Mouse (Mus musculus) neural tube, embryonic 11.5 days (tissue): ENCODE measurements around the gene Xab2. TPM values are rescaled to one million over a fixed set of nuclear protein-coding genes. Genes with fewer than 3 reads are reported as not detected.

ENCODE experiments used
- ATAC-seq: fragments of 200-750 bp; cut with Nextera tagmentation; 2 replicates; pipeline ENCODE4 v1.8.0; 2017; ENCODE audit warnings: moderate number of reproducible peaks, mild to moderate bottlenecking, moderate TSS enrichment, moderate library complexity; ENCODE audit not compliant: insufficient read depth, low FRiP score, low TSS enrichment
- DNase-seq: peaks from one replicate; pipeline ENCODE4 v3.0.0-alpha.2; 2015; ENCODE audit warnings: low spot score
- H3K27ac ChIP-seq: fragments of 300-500 bp; sonication (generic); 2 replicates; pipeline ENCODE4 v1.5.1; 2014; ENCODE audit warnings: low read depth, mild to moderate bottlenecking, low read length
- H3K27me3 ChIP-seq: fragments of 300-500 bp; sonication (generic); 2 replicates; pipeline ENCODE4 v1.6.1; 2014; ENCODE audit warnings: mild to moderate bottlenecking, low read length, mixed read lengths; ENCODE audit not compliant: control insufficient read depth, insufficient read depth
- H3K36me3 ChIP-seq: fragments of 300-500 bp; sonication (generic); 2 replicates; pipeline ENCODE4 v1.6.1; 2014; ENCODE audit warnings: mild to moderate bottlenecking, low read length, moderate library complexity, mixed read lengths; ENCODE audit not compliant: control insufficient read depth, insufficient read depth
- H3K4me1 ChIP-seq: fragments of 300-500 bp; sonication (generic); 2 replicates; pipeline ENCODE4 v1.6.1; 2014; ENCODE audit warnings: low read length, mixed read lengths; ENCODE audit not compliant: control insufficient read depth, insufficient read depth
- H3K4me2 ChIP-seq: fragments of 300-500 bp; sonication (generic); 2 replicates; pipeline ENCODE4 v1.6.1; 2014; ENCODE audit warnings: low read depth, mild to moderate bottlenecking, moderate library complexity
- H3K4me3 ChIP-seq: fragments of 300-500 bp; sonication (generic); 2 replicates; pipeline ENCODE4 v1.5.1; 2014; ENCODE audit warnings: low read depth, low read length
- H3K9ac ChIP-seq: fragments of 300-500 bp; sonication (generic); 2 replicates; pipeline ENCODE4 v1.6.1; 2014; ENCODE audit warnings: mild to moderate bottlenecking, low read length
- H3K9me3 ChIP-seq: fragments of 300-500 bp; sonication (generic); 2 replicates; pipeline ENCODE4 v1.6.1; 2016; ENCODE audit warnings: low read length; ENCODE audit not compliant: control insufficient read depth
- WGBS: fragments of 180-500 bp; shearing (Covaris S2); extraction: QIAGEN DNeasy Blood & Tissue Kit; methylation state at CpG from one replicate; pipeline ENCODE4 v1.1.7; 2014; 5-methylcytosine and 5-hydroxymethylcytosine counted together
- polyA plus RNA-seq: library from polyadenylated mRNA; unstranded; fragments of >200 nt; fragmentation: Nextera tagmentation; extraction: Ambion mirVana; gene quantifications from 2 replicates; pipeline ENCODE4 v1.2.1, GENCODE M21; 2014

Gene Xab2
- 61.6 and 68.3 TPM in 2 replicates for polyA plus RNA-seq

DNA sequence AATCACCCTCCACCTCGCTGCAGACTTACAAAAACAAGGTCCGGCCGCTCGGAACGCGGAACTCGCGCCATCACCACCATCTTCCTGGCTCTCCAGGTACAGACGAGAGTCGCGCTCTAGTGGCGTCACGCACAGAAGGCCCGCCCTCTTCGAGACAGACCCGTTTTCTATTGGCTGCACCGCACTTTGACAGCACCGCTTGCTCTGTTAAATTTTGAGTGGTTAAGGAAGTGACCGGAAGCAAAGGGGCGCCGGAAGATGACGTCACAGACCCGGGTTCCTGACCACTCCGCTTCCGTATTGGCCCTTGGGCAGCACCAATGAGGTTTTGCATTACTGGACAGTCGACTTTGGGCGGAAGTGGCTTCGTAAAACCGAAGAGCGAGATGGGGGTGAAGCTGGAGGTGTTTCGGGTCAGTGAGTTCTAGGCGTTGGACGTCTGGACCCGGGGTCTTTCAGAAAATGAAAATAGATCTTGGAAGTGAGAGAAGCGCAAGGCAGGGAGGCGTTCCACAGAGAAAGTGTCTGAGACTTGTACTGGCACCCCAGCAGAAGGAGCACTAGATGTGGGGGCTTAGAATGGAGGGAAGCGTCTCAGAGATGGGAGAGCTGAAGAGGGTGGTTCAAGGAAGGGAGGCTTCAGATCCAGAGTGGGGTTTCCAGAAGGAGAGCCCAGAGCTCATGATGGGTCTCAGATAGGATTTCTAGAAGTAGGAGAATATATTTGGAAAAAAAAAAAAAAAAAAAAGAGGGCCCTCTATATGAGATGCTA, at the start of gene Xab2, which contains the start of gene Pet100:
Gene Xab2, minus strand, starts transcription at position 118 of the 772 bp plus-strand sequence.
Gene Pet100, plus strand, starts transcription at position 350 of the 772 bp plus-strand sequence.
- under 1% methylated on average over 37 of the region's 37 CpGs for whole genome bisulfite sequencing
- H3K4me2 ChIP-seq, result peak within 1 kb of the TSS; percentile 78
- peak within 1 kb of the TSS; percentile 68 for H3K9ac ChIP-seq
- H3K9me3 ChIP-seq, result no peaks in the 10 kb centered on the region
- peak within 1 kb of the TSS; percentile 86 for H3K4me3 ChIP-seq
- H3K27ac ChIP-seq, result no peak within 1 kb of the TSS
- peaks cover 6% of the 10 kb centered on the region for H3K36me3 ChIP-seq
- peaks cover 11% of the 10 kb centered on the region for H3K4me1 ChIP-seq
- H3K27me3 ChIP-seq, result no peaks in the 10 kb centered on the region
- ATAC-seq (peak; percentile 99), DNase-seq (peak; percentile 100)

DNA sequence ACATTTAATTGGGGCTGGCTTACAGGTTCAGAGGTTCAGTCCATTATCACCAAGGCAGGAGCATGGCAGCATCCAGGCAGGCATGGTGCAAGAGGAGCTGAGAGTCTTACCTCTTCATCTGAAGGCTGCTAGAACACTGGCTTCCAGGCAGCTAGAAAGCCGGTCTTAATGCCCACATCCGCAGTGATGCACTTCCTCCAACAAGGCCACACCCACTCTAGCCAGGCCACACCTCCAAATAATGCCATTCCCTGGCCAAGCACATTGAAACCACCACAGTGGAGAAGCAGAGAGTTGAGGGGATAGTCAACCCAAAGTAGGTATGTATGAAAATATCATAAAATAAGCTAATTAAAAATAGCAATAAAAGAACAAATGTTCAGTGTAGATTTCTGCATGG, 49.3 kb upstream of the Xab2 start:
- no peaks in the 10 kb centered on the region for H3K4me1 ChIP-seq
- WGBS, result 71% methylated on average over 2 of the region's 2 CpGs
- no peaks in the 10 kb centered on the region for H3K9me3 ChIP-seq
- ATAC-seq (no peak), DNase-seq (no peak)
- no peak overlapping the region for H3K4me2 ChIP-seq
- H3K27me3 ChIP-seq, result no peaks in the 10 kb centered on the region
- H3K27ac ChIP-seq, result no peak overlapping the region
- H3K36me3 ChIP-seq, result no peaks in the 10 kb centered on the region
- no peak overlapping the region for H3K9ac ChIP-seq
- H3K4me3 ChIP-seq, result no peak overlapping the region

DNA sequence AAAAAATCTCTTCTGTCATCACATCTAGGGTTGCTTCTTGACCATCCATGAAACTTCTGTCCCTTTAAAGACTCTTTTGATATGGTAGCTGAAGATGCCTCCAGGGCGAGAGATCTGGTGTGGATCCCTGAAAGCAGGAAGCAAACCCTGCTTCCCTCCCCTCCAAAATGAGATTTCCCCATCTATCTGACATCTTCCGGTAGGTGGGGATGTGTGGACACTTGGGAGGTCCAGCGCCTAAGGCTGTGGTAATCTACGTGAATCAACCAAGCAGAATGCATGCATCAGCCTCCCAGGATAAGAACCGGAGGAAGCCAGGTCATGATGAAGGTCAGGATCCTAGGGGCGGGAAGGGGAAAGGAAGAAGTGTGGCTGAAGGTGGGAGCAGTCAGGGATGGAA, 44.4 kb upstream of the Xab2 start, which contains the start of gene Mcemp1:
Gene Mcemp1, plus strand, starts transcription at position 248 of the 400 bp plus-strand sequence.
- Histone ChIP-seq H3K4me1 (no peaks in the 10 kb centered on the region), H3K9ac (no peak within 1 kb of the TSS), H3K4me2 (no peak within 1 kb of the TSS), H3K27ac (no peak within 1 kb of the TSS), H3K9me3 (no peaks in the 10 kb centered on the region), H3K27me3 (no peaks in the 10 kb centered on the region), H3K4me3 (no peak within 1 kb of the TSS), H3K36me3 (no peaks in the 10 kb centered on the region)
- no peak for DNase-seq
- ATAC-seq, result no peak
- WGBS, result 68% methylated on average over 6 of the region's 6 CpGs

DNA sequence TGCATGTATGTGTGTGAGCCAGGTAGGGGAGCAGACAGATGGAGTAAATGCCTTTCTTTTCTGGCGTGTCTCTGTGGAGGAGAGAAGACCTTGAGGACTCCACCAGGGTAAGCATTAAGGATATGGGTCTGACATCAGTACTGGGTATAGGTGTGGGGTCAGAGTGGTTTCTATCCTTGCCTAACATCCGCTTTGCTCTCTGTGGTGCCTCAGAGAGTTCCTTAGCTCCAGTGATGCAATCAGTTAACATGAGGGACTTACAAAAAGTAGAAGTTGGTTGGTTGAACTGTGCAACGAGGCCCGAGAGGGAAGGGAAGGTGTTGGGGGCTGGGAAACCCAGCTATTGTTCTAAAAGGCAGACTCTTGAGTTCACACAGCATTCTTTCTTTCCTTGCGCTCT, 43.3 kb upstream of the Xab2 start:
- no peaks in the 10 kb centered on the region for H3K9me3 ChIP-seq
- H3K4me3 ChIP-seq, result no peak overlapping the region
- no peak overlapping the region for H3K4me2 ChIP-seq
- DNase-seq (no peak), ATAC-seq (no peak)
- no peaks in the 10 kb centered on the region for H3K36me3 ChIP-seq
- 74% methylated on average over 5 of the region's 5 CpGs for WGBS
- no peak overlapping the region for H3K27ac ChIP-seq
- H3K9ac ChIP-seq, result no peak overlapping the region
- H3K27me3 ChIP-seq, result no peaks in the 10 kb centered on the region
- no peaks in the 10 kb centered on the region for H3K4me1 ChIP-seq

DNA sequence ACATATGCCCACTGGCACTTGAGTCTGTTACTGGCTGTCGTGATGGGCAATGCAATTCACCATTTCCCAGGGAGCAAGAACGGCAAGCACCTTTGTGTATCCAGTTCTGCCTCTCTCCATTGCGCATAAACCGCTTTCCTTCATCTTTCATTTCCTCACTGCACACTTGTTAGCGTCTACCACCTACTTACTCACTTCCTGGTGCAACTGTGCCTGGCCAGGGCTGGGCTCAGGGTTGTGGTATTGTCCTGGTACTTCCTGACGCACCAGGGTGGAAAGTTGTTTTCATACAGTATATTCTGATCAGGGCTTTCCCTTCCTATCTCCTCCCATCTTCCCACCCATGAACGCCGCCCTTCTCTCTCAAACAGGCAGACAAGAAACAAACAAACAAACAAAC, 39.8 kb upstream of the Xab2 start:
- no peak overlapping the region for H3K4me2 ChIP-seq
- WGBS, result 86% methylated on average over 8 of the region's 8 CpGs

DNA sequence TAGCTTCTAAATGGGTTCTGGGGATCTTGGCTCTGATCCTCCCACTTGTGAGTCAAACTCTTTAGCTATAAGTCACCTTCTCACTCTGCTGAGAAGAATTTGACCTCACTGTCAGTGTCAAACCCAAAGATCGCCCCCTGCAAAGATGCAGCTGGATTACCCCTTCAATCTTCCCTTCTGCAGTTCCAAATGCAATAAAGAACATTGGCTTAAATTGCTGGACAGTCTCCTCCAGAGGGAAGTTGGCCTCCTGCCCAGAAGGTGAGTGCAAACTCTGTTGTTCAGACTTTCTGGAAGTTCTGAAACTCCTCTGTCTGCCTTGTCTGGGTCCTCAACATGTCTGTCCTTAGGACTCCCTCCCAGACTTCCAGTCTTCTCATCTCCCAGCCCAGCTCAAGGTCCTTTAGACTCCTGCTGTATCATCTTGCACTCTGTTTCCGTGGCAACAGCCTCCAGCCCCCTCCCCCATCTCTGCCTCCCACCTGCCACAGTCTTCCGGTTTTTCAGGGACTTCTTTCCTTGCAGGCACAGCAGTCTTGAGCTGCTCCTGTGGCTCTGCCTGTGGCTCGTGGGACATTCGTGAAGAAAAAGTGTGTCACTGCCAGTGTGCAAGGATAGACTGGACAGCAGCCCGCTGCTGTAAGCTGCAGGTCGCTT, 35.7 kb upstream of the Xab2 start:
- Histone ChIP-seq H3K4me3 (no peak overlapping the region), H3K27me3 (no peaks in the 10 kb centered on the region), H3K9ac (no peak overlapping the region), H3K9me3 (no peaks in the 10 kb centered on the region), H3K4me2 (no peak overlapping the region), H3K4me1 (no peaks in the 10 kb centered on the region), H3K27ac (no peak overlapping the region), H3K36me3 (no peaks in the 10 kb centered on the region)
- 26% methylated on average over 7 of the region's 7 CpGs for WGBS
- no peak for ATAC-seq
- peak; percentile 30 for DNase-seq

More for the DNA sequence above, 39.8 kb upstream of the Xab2 start:
- DNase-seq (no peak), ATAC-seq (no peak)
- Histone ChIP-seq H3K27ac (no peak overlapping the region), H3K9me3 (no peaks in the 10 kb centered on the region), H3K4me1 (no peaks in the 10 kb centered on the region), H3K27me3 (no peaks in the 10 kb centered on the region), H3K36me3 (no peaks in the 10 kb centered on the region), H3K9ac (no peak overlapping the region), H3K4me3 (no peak overlapping the region)

DNA sequence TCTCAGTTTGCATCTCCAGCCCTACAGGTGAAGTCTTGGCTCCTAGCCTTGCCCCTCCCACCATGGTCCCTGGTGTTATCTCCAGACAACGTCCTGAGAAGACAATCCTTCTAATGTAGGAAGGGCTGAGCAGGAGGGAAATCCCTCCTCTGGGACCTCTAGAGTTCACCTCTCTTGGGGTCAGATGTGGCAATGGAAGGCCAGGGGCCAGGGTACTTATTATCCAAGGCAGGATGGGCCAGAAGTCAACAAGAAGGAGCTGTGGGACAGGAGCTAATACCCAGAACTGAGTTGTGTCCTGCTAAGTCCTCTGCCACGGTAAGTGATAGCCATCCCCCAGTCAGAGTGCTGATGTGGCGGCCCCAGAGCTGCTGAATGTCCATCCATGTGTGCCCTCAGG, 34.4 kb upstream of the Xab2 start, which contains the start of gene Retn:
Gene Retn, plus strand, starts transcription at position 245 of the 400 bp plus-strand sequence.
- no peak for DNase-seq

DNA sequence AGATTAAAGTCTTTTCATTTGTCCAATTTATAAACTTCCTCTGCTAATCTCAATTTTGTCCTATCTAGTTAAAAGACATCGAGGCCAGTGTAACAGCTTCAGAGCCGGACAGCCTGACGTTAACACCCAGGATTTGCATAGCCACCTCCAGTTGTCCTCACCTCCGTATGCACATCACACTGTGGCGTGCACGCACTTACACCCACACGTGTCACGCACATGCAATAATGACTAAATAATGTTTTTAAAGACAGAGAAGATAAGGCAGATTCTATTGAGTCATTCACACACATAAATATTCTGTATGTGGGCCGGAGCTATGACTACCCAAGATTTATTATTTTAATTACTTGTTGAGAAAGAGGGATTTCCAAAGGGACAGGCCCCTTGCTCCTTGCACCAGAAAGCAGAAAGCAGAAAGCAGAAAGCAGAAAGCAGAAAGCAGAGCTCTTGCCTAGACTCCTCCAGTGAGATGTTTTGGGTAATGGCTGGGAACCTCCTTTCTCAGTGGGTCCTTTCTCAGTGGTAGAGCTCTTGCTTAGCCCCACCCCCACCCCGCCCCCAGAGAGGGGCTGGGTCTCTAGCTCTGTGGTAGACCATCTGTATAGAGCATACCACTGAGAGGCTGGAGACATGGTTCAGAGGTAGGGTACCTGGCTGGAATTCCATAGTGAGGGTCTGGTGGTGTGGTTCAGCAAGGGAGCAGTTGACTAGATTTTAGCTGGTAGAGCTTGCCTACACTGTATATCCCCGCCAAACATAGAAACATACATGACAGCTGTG, 33.8 kb upstream of the Xab2 start:
- 77% methylated on average over 11 of the region's 11 CpGs for WGBS
- Histone ChIP-seq H3K36me3 (no peaks in the 10 kb centered on the region), H3K9me3 (no peaks in the 10 kb centered on the region), H3K4me3 (no peak overlapping the region), H3K4me2 (no peak overlapping the region), H3K27me3 (no peaks in the 10 kb centered on the region), H3K27ac (no peak overlapping the region), H3K4me1 (no peaks in the 10 kb centered on the region), H3K9ac (no peak overlapping the region)
- ATAC-seq, result no peak
- DNase-seq, result no peak

More for the DNA sequence above, 34.4 kb upstream of the Xab2 start, which contains the start of gene Retn:
- Histone ChIP-seq H3K9me3 (no peaks in the 10 kb centered on the region), H3K27me3 (no peaks in the 10 kb centered on the region), H3K4me1 (no peaks in the 10 kb centered on the region), H3K4me3 (no peak within 1 kb of the TSS), H3K27ac (no peak within 1 kb of the TSS), H3K36me3 (no peaks in the 10 kb centered on the region), H3K4me2 (no peak within 1 kb of the TSS), H3K9ac (no peak within 1 kb of the TSS)
- WGBS, result 66% methylated on average over 3 of the region's 3 CpGs
- no peak for ATAC-seq
